Mouse (Mus musculus) limb, embryonic 11.5 days (tissue): ENCODE results near the gene Gm10447. TPM values are rescaled to one million over a fixed set of nuclear protein-coding genes. Genes with fewer than 3 reads are reported as not detected.

Source experiments
- ATAC-seq: fragments of 200-750 bp; cut with Nextera tagmentation; 2 replicates; pipeline ENCODE4 v1.8.0; 2017; ENCODE audit warnings: low read depth; ENCODE audit not compliant: insufficient number of reproducible peaks, low FRiP score, low TSS enrichment
- DNase-seq: peaks from one replicate; pipeline ENCODE4 v3.0.0-alpha.2; 2015; ENCODE audit warnings: low spot score
- H3K27ac ChIP-seq: fragments of 300-500 bp; sonication (generic); replicated peaks from 2 replicates; pipeline ENCODE4 v1.5.1; 2014; ENCODE audit warnings: low read depth, mild to moderate bottlenecking, low read length
- H3K27me3 ChIP-seq: fragments of 300-500 bp; sonication (generic); 2 replicates; pipeline ENCODE4 v1.6.1; 2014; ENCODE audit warnings: mild to moderate bottlenecking, low read length, mixed read lengths; ENCODE audit not compliant: control insufficient read depth, insufficient read depth
- H3K36me3 ChIP-seq: fragments of 300-500 bp; sonication (generic); 2 replicates; pipeline ENCODE4 v1.6.1; 2014; ENCODE audit warnings: mild to moderate bottlenecking, low read length, moderate library complexity, mixed read lengths; ENCODE audit not compliant: control insufficient read depth, insufficient read depth
- H3K4me1 ChIP-seq: fragments of 300-500 bp; sonication (generic); 2 replicates; pipeline ENCODE4 v1.6.1; 2014; ENCODE audit warnings: low read length, mixed read lengths; ENCODE audit not compliant: control insufficient read depth, insufficient read depth
- H3K4me2 ChIP-seq: fragments of 300-500 bp; sonication (generic); 2 replicates; pipeline ENCODE4 v1.6.1; 2014; ENCODE audit warnings: low read depth, mild to moderate bottlenecking, moderate library complexity; ENCODE audit not compliant: severe bottlenecking
- H3K4me3 ChIP-seq: fragments of 300-500 bp; sonication (generic); 2 replicates; pipeline ENCODE4 v1.5.1; 2014; ENCODE audit warnings: low read depth, low read length
- H3K9ac ChIP-seq: fragments of 300-500 bp; sonication (generic); 2 replicates; pipeline ENCODE4 v1.6.1; 2014; ENCODE audit warnings: mild to moderate bottlenecking, low read length
- H3K9me3 ChIP-seq: fragments of 300-500 bp; sonication (generic); 2 replicates; pipeline ENCODE4 v1.6.1; 2016; ENCODE audit warnings: low read length; ENCODE audit not compliant: control insufficient read depth
- WGBS: fragments of 180-500 bp; shearing (Covaris S2); extraction: QIAGEN DNeasy Blood & Tissue Kit; methylation state at CpG from one replicate; pipeline ENCODE4 v1.1.7; 2014; 5-methylcytosine and 5-hydroxymethylcytosine counted together
- polyA plus RNA-seq: library from polyadenylated mRNA; unstranded; fragments of >200 nt; fragmentation: Nextera tagmentation; extraction: Ambion mirVana; gene quantifications from 2 replicates; pipeline ENCODE4 v1.2.1, GENCODE M21; 2014

The Gm10447 gene
- polyA plus RNA-seq, 1 experiment from 2014 or later: 0.08 TPM

DNA sequence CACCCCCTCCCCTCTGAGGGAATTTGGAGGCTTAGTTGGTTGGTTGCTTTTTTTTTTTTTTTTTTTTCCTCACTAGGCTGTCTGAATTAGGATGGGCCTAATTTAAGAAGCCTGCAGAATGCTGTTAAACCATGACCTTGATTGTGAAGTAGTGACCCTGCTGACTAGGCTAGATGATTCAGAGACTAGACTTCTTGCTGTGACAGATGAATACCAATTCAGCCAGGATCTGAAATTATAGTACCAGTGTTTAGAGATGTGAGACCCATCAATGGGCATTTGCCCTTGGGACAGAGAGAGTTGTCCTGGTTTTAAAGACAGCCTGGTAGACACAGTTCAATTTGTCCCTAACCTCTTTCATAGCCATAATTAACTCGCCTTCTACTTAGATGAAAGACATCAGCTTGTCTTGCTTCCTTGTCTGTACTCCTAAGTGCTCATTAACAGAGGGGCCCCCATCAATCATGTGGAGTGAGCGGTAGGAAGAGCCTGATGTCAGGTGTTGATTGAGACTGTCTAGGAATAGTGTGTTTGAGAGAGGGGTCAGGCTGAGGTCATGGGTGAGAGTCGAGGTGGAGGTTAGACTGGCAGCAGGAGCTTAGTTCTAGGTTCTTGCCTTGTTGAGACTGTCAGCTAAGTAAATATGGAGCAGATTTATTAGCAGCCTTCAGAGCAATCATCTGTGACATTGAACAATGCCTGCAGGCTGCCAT lies 36.5 kb upstream of the Gm10447 start:
- no peaks in the 10 kb centered on the region for H3K9me3 ChIP-seq
- H3K4me1 ChIP-seq: no peaks in the 10 kb centered on the region
- no peak overlapping the region for H3K4me2 ChIP-seq
- DNase-seq: no peak
- H3K36me3 ChIP-seq: no peaks in the 10 kb centered on the region
- no peak for ATAC-seq
- H3K27ac ChIP-seq: no peak overlapping the region
- no peak overlapping the region for H3K9ac ChIP-seq
- 17% methylated on average over 3 of the region's 3 CpGs for WGBS
- no peak overlapping the region for H3K4me3 ChIP-seq
- no peaks in the 10 kb centered on the region for H3K27me3 ChIP-seq

- 0 out of 2 replicates have a peak, but pooled peaks cover 4% of the 10 kb centered on the region for H3K4me1 ChIP-seq
These were observed 35.1 kb upstream of the Gm10447 start for GRCm38 (mm10) chr11:53491954-53492401.

DNA sequence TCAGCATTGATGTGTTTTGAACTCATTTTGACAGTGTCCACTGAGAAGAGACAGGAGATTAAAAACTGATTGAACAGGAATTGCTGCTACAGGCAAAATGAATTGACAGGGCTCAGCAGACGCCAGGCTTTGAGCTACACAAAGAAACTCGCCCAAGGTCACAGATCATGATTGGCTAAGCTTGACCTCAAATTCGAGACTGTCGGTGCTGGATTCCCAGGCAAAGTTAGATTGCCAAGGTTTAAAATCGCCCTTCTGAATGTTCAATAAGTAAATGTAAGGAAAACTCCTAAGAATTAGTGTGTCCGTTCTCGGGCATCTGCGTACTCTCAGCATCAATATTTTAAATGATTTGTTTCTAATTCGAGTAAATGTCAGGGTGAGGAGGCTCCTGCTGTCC lies 32.5 kb upstream of the Gm10447 start:
- H3K4me3 ChIP-seq: no peak overlapping the region
- 85% methylated on average over 9 of the region's 9 CpGs for WGBS
- H3K9me3 ChIP-seq: no peaks in the 10 kb centered on the region
- ATAC-seq (no peak), DNase-seq (no peak)
- no peak overlapping the region for H3K9ac ChIP-seq
- no peaks in the 10 kb centered on the region for H3K36me3 ChIP-seq
- H3K4me2 ChIP-seq: no peak overlapping the region
- H3K27ac ChIP-seq: no peak overlapping the region
- 0 out of 2 replicates have a peak, but pooled peaks cover 6% of the 10 kb centered on the region for H3K4me1 ChIP-seq
- peaks cover 5% of the 10 kb centered on the region; the same call in 1 of the 2 replicates for H3K27me3 ChIP-seq

More at GRCm38 (mm10) chr11:53491954-53492401, 35.1 kb upstream of the Gm10447 start:
- Histone ChIP-seq H3K27ac (0 out of 2 replicates have a peak overlapping the region, but pooled peaks have one; percentile 6), H3K36me3 (no peaks in the 10 kb centered on the region), H3K4me2 (no peak overlapping the region), H3K9me3 (no peaks in the 10 kb centered on the region), H3K27me3 (peaks cover 5% of the 10 kb centered on the region; the same call in 1 of the 2 replicates), H3K9ac (no peak overlapping the region), H3K4me3 (no peak overlapping the region)
- ATAC-seq (no peak), DNase-seq (no peak)
- 40% methylated on average over 8 of the region's 8 CpGs for WGBS

DNA sequence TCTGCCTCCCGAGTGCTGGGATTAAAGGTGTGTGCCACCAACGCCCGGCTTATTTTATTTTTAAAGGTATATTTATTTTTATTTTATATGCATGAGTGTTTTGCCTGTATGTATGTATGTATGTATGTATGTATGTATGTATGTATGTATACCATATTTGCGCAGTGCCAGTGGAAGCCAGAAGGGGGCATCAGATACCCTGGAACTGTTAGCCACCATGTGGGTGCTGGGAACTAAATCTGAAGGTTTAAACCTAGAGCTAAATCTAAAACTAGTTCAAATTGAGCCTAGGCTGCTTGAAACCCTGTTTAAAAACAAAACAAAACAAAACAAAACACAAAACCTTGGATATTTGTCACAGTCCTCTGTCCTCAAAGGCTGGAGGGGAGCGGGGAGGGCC lies 32.1 kb upstream of the Gm10447 start:
- Histone ChIP-seq H3K9ac (no peak overlapping the region), H3K4me3 (no peak overlapping the region), H3K27ac (no peak overlapping the region), H3K9me3 (no peaks in the 10 kb centered on the region), H3K27me3 (peaks cover 5% of the 10 kb centered on the region; the same call in 1 of the 2 replicates), H3K4me2 (no peak overlapping the region), H3K36me3 (no peaks in the 10 kb centered on the region), H3K4me1 (0 out of 2 replicates have a peak, but pooled peaks cover 6% of the 10 kb centered on the region)
- DNase-seq: no peak
- WGBS: 95% methylated on average over 5 of the region's 5 CpGs
- ATAC-seq: no peak

DNA sequence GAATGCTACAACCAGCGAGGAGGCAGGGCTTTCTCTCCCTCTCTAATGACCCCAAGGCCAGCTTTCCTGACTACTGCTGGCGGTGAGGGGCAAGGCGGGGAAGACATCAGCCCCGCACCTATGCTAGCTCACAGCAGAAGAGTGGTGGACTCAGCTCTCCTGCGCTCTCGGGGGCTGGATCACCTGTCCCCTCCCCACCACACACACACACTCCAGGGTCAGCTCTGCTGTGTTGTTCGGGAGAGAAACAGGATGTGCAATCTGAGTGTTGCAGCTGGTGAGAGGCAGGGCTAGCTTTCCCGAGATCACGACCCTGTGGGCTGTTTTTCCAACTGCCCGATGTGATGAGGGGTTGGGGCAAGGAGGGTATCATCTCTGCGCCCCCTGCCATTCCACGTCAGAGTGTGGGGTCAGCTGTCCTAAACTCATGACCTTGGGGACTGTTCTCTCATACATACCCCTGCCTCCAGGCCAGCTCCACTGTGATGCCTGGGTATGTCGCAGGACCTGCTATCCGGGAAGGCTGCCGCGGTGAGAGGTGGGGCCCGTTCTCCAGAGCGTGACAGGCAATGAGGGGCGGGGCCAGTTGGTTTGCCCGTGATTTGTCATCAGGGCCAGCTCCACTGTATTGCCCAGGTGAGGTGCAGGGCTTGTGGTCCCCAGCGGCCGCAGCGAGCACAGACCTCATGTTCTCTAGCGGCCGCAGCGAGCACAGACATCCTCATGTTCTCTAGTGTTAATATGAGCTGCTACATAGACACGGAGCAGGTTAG lies 30.1 kb upstream of the Gm10447 start:
- ATAC-seq: peak; percentile 47; the same call in 1 of the 2 replicates
- Histone ChIP-seq H3K9ac (peak overlapping the region; percentile 19; the same call in 1 of the 2 replicates), H3K27ac (no peak overlapping the region), H3K4me1 (0 out of 2 replicates have a peak, but pooled peaks cover 6% of the 10 kb centered on the region), H3K9me3 (no peaks in the 10 kb centered on the region), H3K4me2 (peak overlapping the region; percentile 51), H3K4me3 (peak overlapping the region; percentile 19), H3K36me3 (no peaks in the 10 kb centered on the region), H3K27me3 (peaks cover 5% of the 10 kb centered on the region; the same call in 1 of the 2 replicates)
- 8% methylated on average over 27 of the region's 27 CpGs for WGBS
- DNase-seq: peak; percentile 57

DNA sequence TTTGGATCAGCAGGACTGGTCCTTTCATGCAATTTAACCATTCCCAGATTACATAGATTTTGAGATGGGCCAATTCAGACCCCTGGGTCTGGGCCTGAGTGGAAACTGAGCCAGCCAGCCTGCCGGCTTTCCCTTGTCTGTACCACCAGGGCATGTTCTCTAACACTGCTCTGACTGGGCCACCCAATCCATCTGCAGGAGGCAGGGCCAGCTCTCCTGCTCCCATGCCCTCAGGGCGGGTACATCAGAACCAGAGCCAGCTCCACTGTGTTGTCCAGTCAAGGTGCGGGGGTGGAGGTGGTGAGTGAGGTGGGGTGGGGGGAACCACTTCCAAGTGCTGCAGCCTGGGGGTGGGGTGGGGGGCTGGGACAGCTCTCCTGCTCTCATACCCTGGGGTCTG lies 29.4 kb upstream of the Gm10447 start:
- no peaks in the 10 kb centered on the region for H3K36me3 ChIP-seq
- 65% methylated on average over 3 of the region's 3 CpGs for WGBS
- no peak overlapping the region for H3K4me3 ChIP-seq
- DNase-seq (no peak), ATAC-seq (no peak)
- H3K27me3 ChIP-seq: peaks cover 7% of the 10 kb centered on the region
- 0 out of 2 replicates have a peak, but pooled peaks cover 6% of the 10 kb centered on the region for H3K4me1 ChIP-seq
- H3K27ac ChIP-seq: no peak overlapping the region
- no peak overlapping the region for H3K9ac ChIP-seq
- H3K9me3 ChIP-seq: no peaks in the 10 kb centered on the region
- no peak overlapping the region for H3K4me2 ChIP-seq

DNA sequence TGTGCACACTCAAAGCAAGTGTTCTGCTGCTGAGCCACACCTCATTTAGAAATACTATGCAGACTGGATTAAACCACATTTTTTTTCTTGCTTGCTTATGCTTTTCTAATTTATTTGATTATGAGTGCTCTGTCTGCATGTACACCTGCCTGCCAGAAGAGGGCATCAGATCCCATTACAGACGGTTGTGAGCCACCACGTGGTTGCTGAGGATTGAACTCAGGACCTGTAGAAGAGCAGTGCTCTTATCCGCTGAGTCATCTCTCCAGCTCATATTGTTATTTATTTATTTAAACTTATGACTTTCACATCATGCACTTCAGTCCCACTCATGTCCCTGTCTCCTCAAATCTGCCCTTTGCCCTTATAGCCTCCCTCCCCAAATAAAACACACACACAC lies 28.8 kb upstream of the Gm10447 start:
- Histone ChIP-seq H3K27me3 (peaks cover 12% of the 10 kb centered on the region), H3K27ac (no peak overlapping the region), H3K9me3 (no peaks in the 10 kb centered on the region), H3K36me3 (no peaks in the 10 kb centered on the region), H3K4me2 (no peak overlapping the region), H3K9ac (no peak overlapping the region), H3K4me3 (no peak overlapping the region), H3K4me1 (0 out of 2 replicates have a peak, but pooled peaks cover 6% of the 10 kb centered on the region)
- WGBS: 42% methylated on average over 3 of the region's 3 CpGs
- no peak for ATAC-seq
- no peak for DNase-seq

GRCm38 (mm10) chr11:53483159-53483891 lies 26.4 kb upstream of the Gm10447 start:
- no peak overlapping the region for H3K27ac ChIP-seq
- peaks cover 3% of the 10 kb centered on the region; the same call in 1 of the 2 replicates for H3K9me3 ChIP-seq
- H3K36me3 ChIP-seq: no peaks in the 10 kb centered on the region
- no peak overlapping the region for H3K4me3 ChIP-seq
- H3K9ac ChIP-seq: no peak overlapping the region
- ATAC-seq (no peak), DNase-seq (no peak)
- no peak overlapping the region for H3K4me2 ChIP-seq
- H3K27me3 ChIP-seq: peaks cover 35% of the 10 kb centered on the region
- peaks cover 23% of the 10 kb centered on the region for H3K4me1 ChIP-seq
- WGBS: 75% methylated on average over 9 of the region's 9 CpGs
